Mouse (Mus musculus): ENCODE measurements around the gene Tmtc4. TPM values are rescaled to one million over a fixed set of nuclear protein-coding genes. Genes with fewer than 3 reads are reported as not detected.

The Tmtc4 gene
- polyA plus RNA-seq, 1 experiment from 2014 or later, result 37.4 TPM

- no peaks in the 10 kb centered on the region for H3K4me1 ChIP-seq (ENCODE audit: insufficient read depth, low read length)
- H3K9me3 ChIP-seq (ENCODE audit: low read length), result no peaks in the 10 kb centered on the region
- no peaks in the 10 kb centered on the region for H3K36me3 ChIP-seq (ENCODE audit: insufficient read depth, low read length)
- no peak overlapping the region for H3K4me3 ChIP-seq (ENCODE audit: low read length)
- ATAC-seq (ENCODE audit: low FRiP score, low TSS enrichment), result no peak
- H3K27ac ChIP-seq (ENCODE audit: low read length), result no peak overlapping the region
- H3K9ac ChIP-seq (replicated peaks; ENCODE audit: low read length), result no peak overlapping the region
- 13% methylated on average over 2 of the region's 3 CpGs for whole genome bisulfite sequencing
- H3K27me3 ChIP-seq (ENCODE audit: insufficient read depth, low read length), result no peaks in the 10 kb centered on the region
- no peak overlapping the region for H3K4me2 ChIP-seq (replicated peaks; ENCODE audit: low read depth, low read length)
Observed at GRCm38 (mm10) chr14:123001391-123001790, 17.6 kb upstream of the Tmtc4 start.

GRCm38 (mm10) chr14:122997465-122997864 lies 13.6 kb upstream of the Tmtc4 start:
- H3K9me3 ChIP-seq (ENCODE audit: low read length), result no peaks in the 10 kb centered on the region
- H3K27me3 ChIP-seq (ENCODE audit: insufficient read depth, low read length), result no peaks in the 10 kb centered on the region
- H3K4me2 ChIP-seq (replicated peaks; ENCODE audit: low read depth, low read length), result no peak overlapping the region
- ATAC-seq (ENCODE audit: low FRiP score, low TSS enrichment), result no peak
- H3K9ac ChIP-seq (replicated peaks; ENCODE audit: low read length), result no peak overlapping the region
- H3K4me3 ChIP-seq (ENCODE audit: low read length), result no peak overlapping the region
- H3K4me1 ChIP-seq (ENCODE audit: insufficient read depth, low read length), result no peaks in the 10 kb centered on the region
- H3K36me3 ChIP-seq (ENCODE audit: insufficient read depth, low read length), result no peaks in the 10 kb centered on the region
- WGBS, result 84% methylated on average over 1 of the region's 1 CpGs
- H3K27ac ChIP-seq (ENCODE audit: low read length), result no peak overlapping the region

GRCm38 (mm10) chr14:122993935-122994334 lies 10.1 kb upstream of the Tmtc4 start:
- WGBS, result 92% methylated on average over 2 of the region's 2 CpGs
- H3K4me2 ChIP-seq (replicated peaks; ENCODE audit: low read depth, low read length), result no peak overlapping the region
- peak; percentile 23; the same call in 1 of the 2 replicates for ATAC-seq (ENCODE audit: low FRiP score, low TSS enrichment)
- no peaks in the 10 kb centered on the region for H3K27me3 ChIP-seq (ENCODE audit: insufficient read depth, low read length)
- no peak overlapping the region for H3K4me3 ChIP-seq (ENCODE audit: low read length)
- no peak overlapping the region for H3K9ac ChIP-seq (replicated peaks; ENCODE audit: low read length)
- no peaks in the 10 kb centered on the region for H3K36me3 ChIP-seq (ENCODE audit: insufficient read depth, low read length)
- H3K27ac ChIP-seq (ENCODE audit: low read length), result no peak overlapping the region
- H3K4me1 ChIP-seq (ENCODE audit: insufficient read depth, low read length), result no peaks in the 10 kb centered on the region
- H3K9me3 ChIP-seq (ENCODE audit: low read length), result no peaks in the 10 kb centered on the region

GRCm38 (mm10) chr14:122992937-122993336 lies 9.1 kb upstream of the Tmtc4 start:
- no peak overlapping the region for H3K4me3 ChIP-seq (ENCODE audit: low read length)
- H3K36me3 ChIP-seq (ENCODE audit: insufficient read depth, low read length), result no peaks in the 10 kb centered on the region
- no peaks in the 10 kb centered on the region for H3K27me3 ChIP-seq (ENCODE audit: insufficient read depth, low read length)
- no peaks in the 10 kb centered on the region for H3K9me3 ChIP-seq (ENCODE audit: low read length)
- H3K27ac ChIP-seq (ENCODE audit: low read length), result no peak overlapping the region
- 56% methylated on average over 6 of the region's 6 CpGs for WGBS
- no peak overlapping the region for H3K4me2 ChIP-seq (replicated peaks; ENCODE audit: low read depth, low read length)
- no peak overlapping the region for H3K9ac ChIP-seq (replicated peaks; ENCODE audit: low read length)
- H3K4me1 ChIP-seq (ENCODE audit: insufficient read depth, low read length), result no peaks in the 10 kb centered on the region
- ATAC-seq (ENCODE audit: low FRiP score, low TSS enrichment), result 0 out of 2 replicates have a peak, but pooled peaks have one; percentile 54

DNA sequence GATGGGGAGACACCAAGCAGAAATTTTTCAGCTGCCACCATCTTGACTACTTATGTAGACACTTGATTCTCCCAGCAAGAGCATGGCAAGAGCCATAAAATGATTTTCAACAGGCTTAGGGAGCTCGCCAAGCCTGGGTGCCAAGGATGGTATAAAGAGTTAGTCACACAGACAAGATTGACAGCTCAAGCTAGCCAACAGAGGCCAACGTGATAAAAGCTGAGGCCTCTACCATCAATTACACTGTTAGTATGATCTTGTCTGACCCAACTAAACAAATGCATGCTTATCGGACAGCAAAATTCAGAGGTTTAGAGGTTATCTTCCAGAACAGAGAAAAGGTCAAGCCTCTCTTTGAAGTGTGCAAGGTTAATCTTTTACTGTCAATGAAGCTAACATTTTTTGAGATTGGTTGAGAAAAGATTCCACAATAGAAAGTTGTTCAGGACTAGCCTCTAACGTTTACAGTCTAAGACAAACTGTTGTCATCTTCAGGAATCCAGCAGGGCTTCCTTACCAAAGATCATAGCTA lies 6.8 kb upstream of the Tmtc4 start:
- Histone ChIP-seq H3K27me3 (ENCODE audit: insufficient read depth, low read length) (no peaks in the 10 kb centered on the region), H3K9ac (replicated peaks; ENCODE audit: low read length) (no peak overlapping the region), H3K4me2 (replicated peaks; ENCODE audit: low read depth, low read length) (no peak overlapping the region), H3K4me1 (ENCODE audit: insufficient read depth, low read length) (no peaks in the 10 kb centered on the region), H3K9me3 (ENCODE audit: low read length) (no peaks in the 10 kb centered on the region), H3K36me3 (ENCODE audit: insufficient read depth, low read length) (no peaks in the 10 kb centered on the region), H3K4me3 (ENCODE audit: low read length) (no peak overlapping the region), H3K27ac (ENCODE audit: low read length) (no peak overlapping the region)
- ATAC-seq (ENCODE audit: low FRiP score, low TSS enrichment), result no peak
- 64% methylated on average over 4 of the region's 4 CpGs for WGBS

DNA sequence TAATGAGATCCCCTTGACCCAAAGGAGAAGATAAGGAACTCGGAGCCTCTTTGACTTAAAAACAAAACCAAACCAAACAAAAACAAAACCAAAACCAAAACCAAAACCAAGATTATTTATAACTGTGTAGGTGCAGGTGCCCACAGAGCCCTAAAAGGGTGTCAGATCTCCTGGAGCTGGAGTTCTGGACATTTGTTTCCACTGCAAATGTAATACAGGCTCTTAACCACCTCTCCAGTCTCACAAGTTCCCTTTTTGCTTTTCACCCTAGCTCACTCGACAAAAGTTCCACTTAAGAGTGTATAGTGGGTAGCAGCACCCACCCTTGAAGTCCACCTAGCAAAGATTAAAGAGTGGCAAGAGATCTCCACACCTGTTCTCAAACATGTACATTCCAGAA lies 2.6 kb upstream of the Tmtc4 start:
- Histone ChIP-seq H3K36me3 (ENCODE audit: insufficient read depth, low read length) (no peaks in the 10 kb centered on the region), H3K4me3 (ENCODE audit: low read length) (no peak overlapping the region), H3K4me2 (replicated peaks; ENCODE audit: low read depth, low read length) (no peak overlapping the region), H3K9ac (replicated peaks; ENCODE audit: low read length) (no peak overlapping the region), H3K27ac (ENCODE audit: low read length) (no peak overlapping the region), H3K9me3 (ENCODE audit: low read length) (no peaks in the 10 kb centered on the region), H3K4me1 (ENCODE audit: insufficient read depth, low read length) (peaks cover 15% of the 10 kb centered on the region), H3K27me3 (ENCODE audit: insufficient read depth, low read length) (no peaks in the 10 kb centered on the region)
- WGBS, result 56% methylated on average over 2 of the region's 2 CpGs
- no peak for ATAC-seq (ENCODE audit: low FRiP score, low TSS enrichment)

DNA sequence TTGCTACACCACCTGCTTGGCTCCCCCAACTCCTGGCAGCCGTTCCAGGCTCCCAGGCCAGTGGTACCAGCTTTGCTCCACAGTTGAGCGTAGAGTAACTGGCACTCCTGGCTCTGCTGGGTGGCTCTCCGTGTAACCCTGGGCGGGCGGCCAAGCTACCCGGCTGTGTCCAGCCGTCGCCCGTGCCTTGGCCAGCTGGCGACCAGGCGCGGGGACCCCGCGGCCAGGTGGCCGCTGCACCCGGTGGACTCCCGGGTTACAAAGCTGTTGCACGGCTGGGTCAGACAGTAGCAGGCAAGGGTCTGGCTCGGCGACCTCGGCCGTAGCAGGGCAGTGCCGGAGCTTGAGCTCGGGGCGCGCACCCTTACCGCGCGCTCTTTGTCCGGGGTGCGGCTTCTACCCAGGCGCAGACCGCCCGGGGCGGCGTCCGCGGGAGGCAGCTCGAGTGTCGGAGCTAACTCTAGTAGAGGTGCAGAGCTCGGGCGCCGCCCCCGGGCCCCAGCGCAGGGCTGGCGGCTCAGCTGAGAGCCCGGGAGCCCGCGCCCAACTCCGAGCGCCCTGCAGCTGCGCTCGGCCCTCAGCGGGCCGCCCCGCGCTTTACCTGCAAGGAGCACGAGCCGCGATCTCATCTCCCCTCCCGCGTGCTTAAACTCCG lies 1.1 kb downstream of the Tmtc4 start:
- Histone ChIP-seq H3K4me3 (ENCODE audit: low read length) (peak overlapping the region; percentile 84), H3K9me3 (ENCODE audit: low read length) (no peaks in the 10 kb centered on the region), H3K9ac (replicated peaks; ENCODE audit: low read length) (peak overlapping the region; percentile 91), H3K27ac (ENCODE audit: low read length) (peak overlapping the region; percentile 93), H3K27me3 (ENCODE audit: insufficient read depth, low read length) (no peaks in the 10 kb centered on the region), H3K4me1 (ENCODE audit: insufficient read depth, low read length) (peaks cover 23% of the 10 kb centered on the region), H3K4me2 (replicated peaks; ENCODE audit: low read depth, low read length) (peak overlapping the region; percentile 76), H3K36me3 (ENCODE audit: insufficient read depth, low read length) (no peaks in the 10 kb centered on the region)
- ATAC-seq (ENCODE audit: low FRiP score, low TSS enrichment), result peak; percentile 64
- WGBS, result under 1% methylated on average over 61 of the region's 63 CpGs

DNA sequence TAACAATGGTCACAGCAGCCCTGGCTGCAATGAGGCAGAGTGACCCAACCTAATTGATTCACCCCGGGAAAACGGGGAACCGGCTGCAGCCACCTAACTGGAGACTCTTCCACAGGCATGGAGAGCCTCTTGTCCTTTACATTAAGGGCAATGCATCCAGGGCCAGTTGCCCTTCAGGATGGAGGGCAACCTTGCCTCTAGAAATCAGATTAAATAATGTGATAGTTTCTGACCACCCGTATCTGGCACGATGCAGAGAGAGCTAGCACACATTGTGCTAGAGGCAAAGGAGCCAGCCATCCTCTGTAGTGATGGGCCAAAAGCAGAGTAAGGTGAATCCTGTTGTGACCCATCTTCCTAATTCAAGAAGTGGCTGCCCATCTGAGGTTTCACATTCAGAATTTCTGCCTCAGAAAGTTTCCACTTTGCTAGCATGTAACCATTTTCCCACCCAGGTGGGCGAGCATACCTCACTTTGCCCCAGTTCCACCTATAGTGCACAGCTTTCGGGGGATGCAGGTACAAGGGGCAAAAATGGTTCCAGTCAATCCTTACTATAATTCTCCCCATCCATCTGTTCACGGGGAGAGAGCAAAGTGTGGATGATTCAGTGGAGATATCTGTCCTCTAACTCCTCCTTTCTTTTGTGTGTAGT lies 1.9 kb downstream of the Tmtc4 start:
- Histone ChIP-seq H3K27me3 (ENCODE audit: insufficient read depth, low read length) (no peaks in the 10 kb centered on the region), H3K4me2 (replicated peaks; ENCODE audit: low read depth, low read length) (peak overlapping the region; percentile 76), H3K9ac (replicated peaks; ENCODE audit: low read length) (peak overlapping the region; percentile 91), H3K4me1 (ENCODE audit: insufficient read depth, low read length) (peaks cover 23% of the 10 kb centered on the region), H3K27ac (ENCODE audit: low read length) (peak overlapping the region; percentile 93; the same call in 1 of the 2 replicates), H3K4me3 (ENCODE audit: low read length) (peak overlapping the region; percentile 84), H3K9me3 (ENCODE audit: low read length) (no peaks in the 10 kb centered on the region), H3K36me3 (ENCODE audit: insufficient read depth, low read length) (peaks cover 3% of the 10 kb centered on the region; the same call in 1 of the 2 replicates)
- ATAC-seq (ENCODE audit: low FRiP score, low TSS enrichment), result no peak
- 30% methylated on average over 8 of the region's 8 CpGs for WGBS

GRCm38 (mm10) chr14:122978871-122979270 lies 5.0 kb downstream of the Tmtc4 start:
- Histone ChIP-seq H3K9ac (replicated peaks; ENCODE audit: low read length) (no peak overlapping the region), H3K4me1 (ENCODE audit: insufficient read depth, low read length) (peaks cover 24% of the 10 kb centered on the region), H3K27ac (ENCODE audit: low read length) (no peak overlapping the region), H3K4me3 (ENCODE audit: low read length) (no peak overlapping the region), H3K4me2 (replicated peaks; ENCODE audit: low read depth, low read length) (no peak overlapping the region), H3K27me3 (ENCODE audit: insufficient read depth, low read length) (no peaks in the 10 kb centered on the region), H3K9me3 (ENCODE audit: low read length) (no peaks in the 10 kb centered on the region), H3K36me3 (ENCODE audit: insufficient read depth, low read length) (peaks cover 3% of the 10 kb centered on the region; the same call in 1 of the 2 replicates)
- WGBS, result 86% methylated on average over 3 of the region's 3 CpGs
- no peak for ATAC-seq (ENCODE audit: low FRiP score, low TSS enrichment)

- ATAC-seq (ENCODE audit: low FRiP score, low TSS enrichment), result no peak
- Histone ChIP-seq H3K4me3 (ENCODE audit: low read length) (no peak overlapping the region), H3K4me2 (replicated peaks; ENCODE audit: low read depth, low read length) (no peak overlapping the region), H3K9me3 (ENCODE audit: low read length) (no peaks in the 10 kb centered on the region), H3K27ac (ENCODE audit: low read length) (no peak overlapping the region), H3K27me3 (ENCODE audit: insufficient read depth, low read length) (no peaks in the 10 kb centered on the region), H3K4me1 (ENCODE audit: insufficient read depth, low read length) (peaks cover 22% of the 10 kb centered on the region), H3K36me3 (ENCODE audit: insufficient read depth, low read length) (peaks cover 5% of the 10 kb centered on the region; the same call in 1 of the 2 replicates), H3K9ac (replicated peaks; ENCODE audit: low read length) (no peak overlapping the region)
- 94% methylated on average over 1 of the region's 1 CpGs for WGBS
Observed at GRCm38 (mm10) chr14:122977797-122978140, 6.1 kb downstream of the Tmtc4 start.

All from kidney, embryonic 16.5 days (tissue).